Mouse (Mus musculus) embryo, embryonic 11 days (tissue): Measurements from ENCODE around the gene Ppox.

Experiments
- DNase-seq: peaks from one replicate; pipeline ENCODE4 v3.0.0-alpha.2; 2015

Ppox gene

DNA sequence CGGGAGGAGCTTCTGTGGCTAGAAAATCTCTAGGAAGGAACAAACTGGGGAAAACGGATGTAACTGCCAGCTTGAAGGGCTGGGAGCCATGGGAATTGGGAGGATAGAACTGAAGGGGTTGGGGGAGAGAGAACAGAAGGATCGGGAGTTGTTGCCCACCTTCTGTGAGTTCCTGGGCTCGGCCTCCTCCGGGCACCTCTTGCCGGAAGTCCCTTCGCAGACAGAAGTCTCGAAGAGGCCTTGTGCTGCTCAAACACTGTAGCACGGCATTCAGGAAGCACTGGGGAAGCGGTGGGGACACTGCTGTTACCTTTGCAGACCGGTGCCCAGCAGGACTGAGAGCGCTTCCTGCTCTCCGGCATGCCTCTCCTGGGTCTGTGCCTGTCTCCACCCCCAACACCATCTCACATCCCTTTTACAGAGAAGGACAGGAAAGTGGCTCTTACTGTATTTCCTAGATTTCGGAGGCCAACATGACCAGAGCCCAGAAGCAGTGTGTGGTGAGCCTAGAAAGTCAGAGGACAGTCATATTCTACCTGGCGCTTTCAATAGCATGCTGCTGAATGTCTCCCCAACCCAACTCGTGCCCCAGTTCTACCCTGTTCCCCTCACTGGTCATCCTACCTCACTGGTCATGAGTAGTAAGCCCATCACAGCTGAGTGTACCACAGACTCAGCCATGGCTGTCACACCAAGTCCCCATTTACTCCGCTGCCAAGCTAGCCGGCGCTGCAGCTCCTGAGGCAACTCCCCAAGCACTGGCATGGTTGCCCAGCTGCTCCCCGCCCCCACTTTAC, 4.3 kb upstream of the Ppox start:
- no peak for DNase-seq

DNA sequence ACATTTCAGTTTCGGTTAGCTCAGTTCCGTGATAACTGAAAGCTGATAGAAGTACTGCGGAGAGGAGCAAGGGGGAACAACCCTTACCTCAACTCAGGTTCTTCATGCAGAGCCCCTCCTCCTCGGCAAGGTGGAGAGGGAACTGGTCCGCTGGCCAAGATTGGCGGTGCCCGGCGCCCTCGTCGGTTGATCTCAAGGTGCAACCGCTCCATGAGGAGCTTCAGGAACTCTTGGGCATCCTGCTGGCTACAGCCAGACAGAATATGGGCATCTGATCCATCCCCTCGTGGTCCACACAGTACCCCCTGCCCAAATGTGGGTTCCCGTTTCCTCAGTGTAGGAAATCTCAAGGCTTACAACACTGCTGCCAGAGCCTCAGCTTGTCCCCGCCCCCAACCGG, 3.5 kb upstream of the Ppox start:
- no peak for DNase-seq

DNA sequence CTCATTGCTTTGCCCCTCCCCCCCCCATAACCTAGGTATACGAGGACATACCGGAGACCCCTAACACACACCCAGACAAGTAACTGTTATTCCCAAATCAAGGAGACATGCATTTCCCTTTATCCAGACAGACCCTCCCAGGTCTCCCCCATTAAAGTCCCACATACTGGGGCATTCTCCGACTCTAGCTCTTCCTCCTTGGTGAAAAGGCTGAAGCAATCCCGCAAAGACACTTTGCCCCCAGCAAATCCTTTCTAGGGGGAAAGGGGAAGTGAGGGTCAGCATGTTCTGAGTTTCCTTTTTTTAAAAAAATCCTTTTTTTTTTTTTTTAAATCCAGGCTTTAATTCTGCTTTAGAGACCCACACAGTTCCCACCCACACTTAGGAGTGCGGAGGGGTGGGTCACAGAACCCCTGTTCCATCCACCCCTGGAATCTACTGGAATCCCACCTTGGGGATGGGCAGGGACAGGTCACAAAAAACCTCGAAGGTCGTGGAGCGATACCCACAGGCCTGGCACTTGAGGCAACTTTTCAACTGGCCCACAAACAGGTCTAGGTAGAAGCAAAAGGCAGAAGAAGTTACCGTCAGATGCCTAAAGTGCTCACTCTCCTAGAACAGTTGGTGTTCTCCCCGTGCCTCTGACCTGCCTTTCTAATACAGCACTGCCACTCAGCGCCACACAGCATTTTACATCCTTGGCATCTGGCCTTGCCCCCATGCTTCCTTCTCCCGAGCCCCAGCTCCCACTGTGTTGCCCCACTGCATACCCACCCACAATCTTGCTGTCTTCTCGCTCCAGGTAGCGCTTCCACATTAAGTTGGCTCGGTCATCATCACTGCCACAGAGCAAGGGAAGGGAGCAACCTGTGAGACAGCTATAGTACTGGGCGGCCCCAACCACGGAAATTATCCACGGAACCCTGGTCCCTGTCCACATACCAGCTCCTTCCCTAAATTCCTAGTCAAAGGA, 2.5 kb upstream of the Ppox start:
- no peak for DNase-seq

DNA sequence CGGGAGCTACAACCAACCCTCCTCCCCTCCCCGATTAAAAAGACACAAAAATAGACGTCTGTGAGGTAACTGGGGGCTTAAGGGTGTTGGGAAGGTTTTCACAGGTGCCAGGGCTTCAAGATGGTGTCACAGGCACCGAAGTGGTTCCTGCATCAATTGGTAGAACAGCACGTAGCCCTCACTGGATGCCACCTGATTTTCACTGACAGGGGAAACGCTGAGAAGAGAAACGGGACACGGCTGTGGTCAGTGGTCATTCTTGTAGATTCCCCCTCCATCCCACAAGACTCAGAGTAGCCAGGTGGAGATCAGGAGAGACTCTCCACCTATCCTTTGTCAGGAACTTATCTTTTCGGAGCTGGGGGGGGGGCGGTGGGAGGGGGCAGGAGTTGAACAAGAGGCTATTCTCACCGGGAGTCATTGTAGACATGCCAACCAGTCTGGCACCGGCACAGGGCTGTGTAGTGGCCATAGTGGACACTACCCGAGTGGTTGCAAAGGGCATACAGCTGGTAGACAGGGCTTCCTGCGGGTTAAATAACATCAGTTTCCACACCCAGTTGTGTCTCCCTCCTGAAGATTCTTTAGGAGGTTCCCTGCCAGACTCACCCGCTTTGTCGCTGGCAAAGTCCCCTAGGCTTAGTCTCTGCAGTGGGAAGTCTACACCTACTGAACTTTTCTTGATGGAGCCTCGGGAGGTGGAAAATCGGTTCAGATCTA, 1.3 kb upstream of the Ppox start:
- no peak for DNase-seq

DNA sequence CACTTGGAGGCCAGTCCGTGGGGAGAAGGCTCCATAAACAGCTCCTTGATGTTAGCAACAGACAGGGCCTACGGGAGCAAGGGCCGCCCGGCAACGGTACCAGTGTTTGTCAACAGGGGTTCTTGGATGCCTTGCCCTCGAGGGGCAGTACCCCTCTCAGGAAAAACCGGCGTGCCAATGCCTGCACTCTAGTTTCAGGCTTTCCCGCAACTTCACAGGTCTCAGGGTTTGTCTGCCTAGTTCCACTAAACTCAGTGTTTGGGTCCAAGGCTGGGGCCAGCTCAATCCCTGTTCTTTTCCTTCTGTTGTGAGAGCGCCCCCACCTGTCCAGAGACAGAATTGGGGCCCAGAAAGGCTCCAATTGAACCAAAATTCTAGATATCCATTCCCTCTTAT, 540 bp upstream of the Ppox start:
- peak; percentile 82 for DNase-seq

DNA sequence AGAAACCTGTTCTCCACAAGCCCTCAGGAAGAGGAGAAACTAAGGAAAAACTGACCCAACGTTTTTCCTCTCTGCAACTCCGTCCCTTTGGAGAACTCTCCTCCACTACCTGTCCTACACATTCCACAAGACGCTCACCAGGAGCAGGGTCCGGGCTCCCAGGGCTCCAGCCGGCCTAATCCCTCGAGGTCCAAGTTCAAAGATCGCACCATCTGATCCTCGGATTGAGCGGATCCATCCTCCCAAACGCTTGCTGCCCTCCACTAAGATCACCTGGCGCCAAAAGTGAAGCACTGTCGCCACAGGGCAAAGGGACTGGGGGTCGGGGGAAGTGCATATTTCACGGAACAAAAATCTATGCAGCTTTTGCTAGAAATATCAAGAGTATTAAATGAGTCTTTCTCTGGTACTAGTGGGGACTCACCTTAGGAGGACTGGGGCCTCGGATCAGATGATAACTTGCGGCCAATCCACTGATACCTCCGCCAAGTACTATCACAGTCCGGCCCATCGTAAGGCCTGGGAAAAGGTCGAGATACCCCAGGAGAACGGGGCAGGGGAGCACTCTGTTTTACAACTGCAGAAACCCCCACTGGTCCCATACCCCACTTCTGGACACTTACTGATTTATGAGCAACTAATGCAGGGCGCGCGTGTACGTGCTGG, 603 bp downstream of the Ppox start:
- no peak for DNase-seq

DNA sequence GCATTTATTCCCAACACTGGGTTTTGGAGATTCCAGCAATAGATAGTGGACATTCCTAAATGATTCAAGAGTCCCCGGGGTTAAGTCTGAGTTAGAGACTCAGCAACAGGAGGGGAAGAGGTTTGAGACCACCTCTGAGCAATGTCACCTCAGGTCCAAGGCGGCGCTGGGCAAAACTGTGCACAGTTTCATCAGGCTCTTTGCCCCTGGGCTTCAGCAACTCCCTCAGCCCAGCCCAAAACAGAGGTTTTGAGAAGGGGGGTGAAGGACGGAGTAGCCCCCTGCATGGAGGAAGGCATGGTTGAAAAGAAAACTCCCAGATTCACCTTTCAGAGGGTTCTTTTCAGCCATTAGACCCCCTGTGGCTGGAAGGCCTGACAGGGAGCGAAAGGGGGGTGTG, 1.3 kb downstream of the Ppox start:
- no peak for DNase-seq

DNA sequence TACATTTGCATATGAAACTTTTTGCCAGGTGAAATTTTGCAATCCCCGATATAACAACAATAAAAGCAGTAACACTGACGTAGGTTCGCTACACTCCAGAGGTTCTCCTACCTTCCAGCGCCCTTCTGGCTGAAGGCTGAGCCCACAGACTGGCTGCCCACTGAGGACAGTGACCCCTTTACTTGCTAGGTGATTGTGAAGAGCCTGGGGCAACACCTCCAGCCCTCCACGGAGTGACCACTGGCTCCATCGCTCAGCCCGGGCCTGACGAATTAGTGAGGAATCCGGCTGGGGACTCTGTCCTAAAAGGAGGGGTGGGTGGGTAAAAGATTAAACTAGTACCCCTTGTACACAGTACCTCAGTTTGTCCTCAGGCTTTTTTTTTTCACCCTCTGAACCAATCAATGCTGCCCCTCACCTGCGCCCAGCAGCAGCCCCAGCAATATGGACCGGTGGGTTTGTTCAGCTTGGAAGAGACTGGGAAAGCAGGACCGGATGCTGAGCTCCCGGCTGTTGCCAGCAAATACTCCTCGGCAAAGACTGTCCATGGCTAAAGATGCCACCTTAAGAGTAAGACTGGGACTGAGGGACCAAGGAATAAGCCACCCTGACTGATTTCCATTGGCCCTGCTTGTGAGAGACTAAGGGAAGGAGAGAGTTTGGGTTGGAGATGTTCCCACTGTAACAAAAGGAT, 1.8 kb downstream of the Ppox start:
- no peak for DNase-seq

DNA sequence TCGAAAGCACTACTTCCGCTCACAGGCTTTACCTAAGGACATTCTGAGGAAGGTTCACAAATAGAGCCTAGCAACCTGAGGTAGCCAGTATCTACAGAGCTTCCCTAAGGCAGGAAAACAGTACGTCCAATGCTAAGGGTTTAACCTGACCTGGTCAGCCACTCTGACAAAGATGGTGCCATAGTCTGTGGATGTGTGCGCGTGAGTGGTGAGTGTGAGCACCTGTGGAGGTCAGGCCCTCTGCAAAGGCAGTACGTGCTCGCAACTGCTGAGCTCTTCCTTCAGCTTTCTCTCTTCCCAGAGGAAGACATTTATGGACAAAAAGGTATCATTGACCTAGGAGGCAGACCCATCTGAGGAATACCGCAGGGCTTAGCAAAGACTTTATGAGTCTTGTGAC, 2.5 kb downstream of the Ppox start:
- DNase-seq: no peak

DNA sequence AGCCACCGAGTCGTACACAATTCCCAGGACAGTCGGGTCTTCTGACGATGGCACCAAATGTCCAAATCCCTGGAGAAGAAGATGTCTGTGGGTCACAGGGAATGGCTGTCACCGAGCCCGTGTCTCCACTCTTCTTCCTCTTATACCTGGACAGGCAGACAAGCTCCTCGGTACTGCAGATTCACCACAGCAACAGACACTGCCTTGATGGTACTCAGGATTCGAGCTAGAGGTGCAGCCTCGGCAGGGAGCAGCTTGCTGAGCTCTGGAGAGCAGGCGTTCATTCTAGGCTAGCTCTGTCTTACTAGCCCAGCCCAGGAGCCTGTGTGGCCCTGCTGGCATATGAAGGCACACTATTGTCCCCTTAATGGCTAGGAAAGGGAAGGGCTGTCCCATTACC, 3.2 kb downstream of the Ppox start:
- no peak for DNase-seq

DNA sequence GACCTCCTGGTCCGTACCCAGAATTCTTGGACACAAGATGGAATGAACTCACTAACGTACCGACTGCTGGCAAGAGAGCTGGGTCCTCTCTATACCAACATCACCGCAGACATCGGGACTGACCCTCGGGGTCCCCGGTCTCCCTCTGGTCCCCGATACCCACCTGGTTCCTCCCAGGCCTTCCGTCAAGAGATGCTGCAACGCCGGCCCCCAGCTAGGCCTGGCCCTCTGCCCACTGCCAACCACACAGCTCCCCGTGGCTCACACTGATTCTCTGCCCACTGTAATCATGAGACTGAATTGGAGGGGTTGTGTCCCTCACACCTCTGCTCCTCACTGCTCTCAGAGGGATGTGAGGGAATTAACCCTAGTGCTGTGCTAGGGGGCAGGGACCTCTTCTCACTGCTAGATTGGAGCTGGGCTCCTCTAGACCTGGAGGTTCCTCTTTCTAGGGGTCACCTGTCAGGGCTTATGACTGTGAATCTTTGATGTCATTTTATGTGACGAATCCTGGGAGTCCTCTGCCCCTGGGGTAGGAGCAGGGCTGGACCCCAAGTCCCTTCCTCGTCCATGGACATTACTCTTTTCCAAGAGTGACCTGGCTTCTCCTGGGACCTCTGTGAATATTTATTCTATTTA, 4.8 kb downstream of the Ppox start:
- DNase-seq: no peak

DNA sequence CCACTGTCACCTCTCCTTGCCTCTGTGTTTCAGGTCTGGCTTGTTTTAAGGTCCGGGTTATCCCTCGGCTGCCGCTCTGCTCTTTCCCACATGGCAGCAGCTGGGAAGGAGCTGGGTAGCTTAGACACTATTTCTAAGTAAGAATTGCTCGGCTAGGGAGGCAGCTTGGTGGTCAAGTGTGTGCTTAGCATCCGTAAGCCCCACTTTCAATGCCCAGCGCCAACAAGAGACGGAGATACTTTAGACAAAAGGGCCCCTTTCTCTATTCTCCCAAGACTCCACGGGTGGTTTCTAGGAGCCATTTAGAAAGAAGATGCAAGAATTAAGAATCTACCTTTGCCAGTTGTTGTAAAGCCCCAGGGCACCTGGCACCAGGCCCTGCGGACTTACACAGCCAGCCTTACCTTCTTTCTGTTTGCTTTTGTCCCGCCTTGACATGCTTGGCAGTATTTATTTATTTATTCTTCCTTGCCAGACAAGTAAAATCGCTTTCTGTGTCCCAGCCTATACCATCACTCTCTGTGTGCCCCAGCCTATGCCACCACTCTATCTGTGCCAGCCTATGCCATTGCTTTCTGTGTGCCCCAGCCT, 5.7 kb downstream of the Ppox start:
- DNase-seq: no peak

DNA sequence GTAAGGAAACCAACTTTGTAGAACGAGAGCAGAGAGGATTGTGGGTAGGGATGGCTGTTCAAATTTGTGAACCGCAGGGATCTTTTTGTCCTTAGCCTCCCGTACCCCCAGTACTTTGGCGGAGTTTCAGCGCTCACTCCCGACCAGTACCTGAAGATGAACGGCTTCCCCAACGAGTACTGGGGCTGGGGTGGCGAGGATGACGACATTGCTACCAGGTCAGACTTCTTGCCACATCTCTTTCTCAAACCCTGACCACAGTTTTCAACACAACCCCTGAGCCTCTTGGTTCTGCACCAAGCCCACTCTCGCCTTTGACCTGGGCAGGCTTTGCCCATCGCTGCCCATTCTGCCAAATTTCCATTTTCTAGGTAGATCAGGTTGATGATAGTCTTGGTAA, 6.8 kb downstream of the Ppox start:
- DNase-seq: no peak

DNA sequence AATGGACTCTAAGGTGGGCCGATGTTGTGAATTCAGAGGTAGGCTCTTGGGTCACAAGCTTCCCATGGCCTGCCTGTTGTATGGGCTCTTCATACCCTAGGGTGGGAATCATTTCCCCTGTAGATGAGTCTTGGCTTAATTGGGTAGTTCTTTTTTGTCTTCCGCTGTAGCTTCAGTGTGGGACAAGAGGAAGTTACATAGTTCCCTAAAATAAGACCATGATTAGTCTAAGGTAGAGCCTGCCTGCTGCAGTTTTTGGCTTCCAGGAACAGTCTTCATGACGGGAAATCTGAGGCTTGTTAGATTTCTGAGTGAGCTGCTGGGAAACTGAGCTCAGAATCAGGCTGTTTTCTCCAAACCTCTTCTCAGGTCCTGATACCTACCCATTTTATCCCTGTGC, 8.9 kb downstream of the Ppox start:
- no peak for DNase-seq

DNA sequence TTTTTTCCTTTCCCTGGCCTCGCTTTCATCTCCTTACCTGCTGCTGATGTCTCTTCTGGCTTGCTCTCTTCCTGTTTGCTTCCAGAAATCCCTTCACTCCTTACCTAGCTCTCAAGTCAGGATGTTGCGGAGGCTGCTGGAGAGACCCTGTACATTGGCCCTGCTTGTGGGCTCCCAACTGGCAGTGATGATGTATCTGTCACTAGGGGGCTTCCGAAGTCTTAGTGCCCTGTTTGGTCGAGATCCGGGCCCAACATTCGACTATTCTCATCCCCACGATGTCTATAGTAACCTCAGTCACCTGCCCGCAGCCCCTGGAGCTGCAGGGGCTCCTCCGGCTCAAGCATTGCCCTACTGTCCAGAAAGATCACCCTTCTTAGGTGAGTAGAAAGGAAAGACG, 9.4 kb downstream of the Ppox start:
- DNase-seq: no peak

DNA sequence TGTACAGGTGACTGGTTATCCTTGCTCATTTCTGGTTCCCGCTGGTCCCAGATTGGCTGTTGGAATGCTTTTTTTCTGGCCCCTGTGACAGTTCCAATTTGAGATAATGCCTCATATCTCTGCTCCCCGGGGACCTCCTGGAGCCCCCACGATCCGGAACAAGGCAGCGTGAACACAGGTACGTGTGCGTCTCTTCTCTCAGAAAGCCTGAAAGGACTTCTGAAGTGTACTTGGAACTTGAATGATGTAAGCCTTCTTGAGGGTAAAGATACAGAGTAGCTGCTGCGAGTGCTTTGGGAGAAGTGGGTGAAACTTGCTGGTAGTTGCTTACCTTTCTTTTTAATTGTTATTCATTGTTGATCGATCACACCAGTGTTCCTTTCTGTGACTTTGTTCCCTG, 9.8 kb downstream of the Ppox start:
- no peak for DNase-seq

DNA sequence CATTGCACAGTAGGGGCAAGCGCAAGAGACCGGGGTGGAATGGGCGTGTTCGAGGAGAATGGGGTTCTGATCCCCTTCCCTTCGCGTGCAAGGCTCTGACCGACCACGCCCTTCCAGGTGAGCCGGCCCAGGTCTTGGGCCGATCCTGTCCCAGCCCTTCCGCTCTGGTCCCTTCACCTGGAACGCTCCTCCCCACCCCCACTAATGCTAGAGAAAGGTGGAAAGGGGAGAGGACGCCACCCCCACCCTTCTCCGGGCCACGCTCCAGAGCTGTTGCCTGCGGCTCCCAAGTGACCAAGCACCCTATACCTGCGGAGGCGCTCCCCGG, 10.4 kb downstream of the Ppox start:
- DNase-seq: peak; percentile 44

DNA sequence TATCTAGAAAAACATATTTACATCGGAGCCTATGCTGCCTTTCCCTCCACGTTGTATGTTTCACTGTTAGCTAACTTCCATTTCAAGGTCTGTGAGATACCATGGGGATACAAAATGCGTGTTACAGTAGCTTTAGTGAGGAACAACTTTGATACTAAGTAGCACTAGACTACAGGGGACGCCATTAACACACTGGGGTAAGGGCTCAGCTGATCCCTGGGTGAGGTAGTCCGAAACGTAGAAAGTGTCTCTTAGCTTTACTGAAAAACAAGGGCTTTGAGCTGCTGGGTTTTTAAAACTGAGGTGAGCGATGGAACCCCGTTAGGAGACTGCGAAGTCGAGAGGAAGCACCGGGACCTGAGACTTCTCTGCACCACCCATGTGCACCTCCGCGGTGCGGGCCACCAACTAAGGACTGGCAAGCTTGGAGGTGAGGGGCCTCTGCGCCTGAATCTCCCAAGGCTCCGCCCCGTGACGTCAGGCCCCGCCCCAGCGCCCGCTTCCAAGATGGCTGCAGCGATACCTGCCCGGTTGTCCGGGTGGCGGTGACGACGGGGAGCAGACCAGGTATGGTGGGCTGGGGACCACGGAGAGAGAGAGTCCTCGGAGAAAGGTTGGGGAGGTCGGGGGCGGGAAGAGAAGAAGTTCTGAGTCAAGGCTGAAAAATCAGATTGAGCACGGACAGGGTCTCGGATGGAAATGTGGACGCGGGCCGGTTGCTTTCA, 11.0 kb downstream of the Ppox start, which contains the start of gene B4galt3:
Gene B4galt3 (plus strand): TSS at position 481 of the 725 bp plus-strand sequence.
- peak; percentile 95 for DNase-seq

DNA sequence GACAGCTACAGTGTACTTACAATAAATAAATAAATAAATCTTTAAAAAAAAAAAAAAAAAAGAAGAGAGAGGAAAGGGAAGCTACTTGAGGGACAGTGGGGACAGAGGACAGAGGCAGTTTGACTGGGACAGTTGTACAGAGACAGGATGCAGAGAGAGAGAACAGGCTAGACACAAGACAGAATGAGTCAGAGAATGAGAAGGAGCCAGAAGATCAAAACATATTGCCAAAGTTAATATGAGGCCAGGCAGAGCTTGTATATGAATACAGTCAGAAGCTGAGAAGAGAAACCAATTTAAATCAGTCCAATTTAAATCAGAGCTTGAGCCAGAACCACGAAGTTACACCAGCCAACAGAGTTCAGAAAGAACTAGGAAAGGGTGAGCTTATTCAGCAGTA, 12.6 kb downstream of the Ppox start:
- DNase-seq: no peak

DNA sequence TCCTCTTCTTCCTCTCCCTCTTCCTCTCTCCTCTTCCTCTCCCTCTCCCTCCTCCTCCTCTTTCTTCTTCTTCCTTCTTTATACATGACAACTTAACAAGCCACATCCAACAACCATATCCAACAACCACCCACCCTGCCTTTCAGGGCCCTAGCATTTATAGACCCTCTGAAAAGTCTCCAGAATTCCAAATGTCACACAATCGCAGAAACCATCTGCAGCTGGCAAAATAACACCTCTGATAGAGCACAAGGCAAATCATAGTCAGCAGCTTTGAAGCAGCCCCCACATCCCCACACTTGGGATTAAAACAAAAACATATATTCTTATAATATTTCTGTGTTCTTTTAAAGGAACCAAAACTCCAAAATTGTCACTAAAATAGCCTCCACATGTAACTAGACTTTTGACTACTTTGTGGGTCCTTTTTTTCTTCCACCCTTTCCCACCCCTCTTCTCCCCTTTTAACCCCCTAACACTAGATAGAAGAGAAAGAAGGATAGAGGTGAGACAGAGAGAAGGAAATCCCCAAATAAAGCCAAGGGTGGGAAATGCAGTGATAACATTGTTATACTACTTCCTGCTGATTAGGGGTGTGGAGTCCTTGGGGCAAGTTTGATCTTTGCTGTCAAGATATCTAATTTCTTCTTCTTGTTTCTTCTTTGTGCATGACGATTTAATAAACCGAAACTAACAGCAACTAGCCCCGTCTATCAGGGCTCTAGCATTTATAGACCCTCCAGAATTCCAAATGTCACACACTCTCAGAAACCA, 14.8 kb downstream of the Ppox start:
- no peak for DNase-seq
